Mouse (Mus musculus) midbrain, postnatal 0 days (tissue): ENCODE measurements around the gene Slc9a8. TPM values are rescaled to one million over a fixed set of nuclear protein-coding genes. Genes with fewer than 3 reads are reported as not detected.

Experiments used
- ATAC-seq: fragments of 200-750 bp; cut with Nextera tagmentation; 2 replicates; pipeline ENCODE4 v1.8.0; 2017; ENCODE audit warnings: moderate number of reproducible peaks, mild to moderate bottlenecking, moderate TSS enrichment, moderate library complexity; ENCODE audit not compliant: low FRiP score
- DNase-seq: peaks from one replicate; pipeline ENCODE4 v3.0.0-alpha.2; 2015; ENCODE audit warnings: low spot score
- H3K27ac ChIP-seq: fragments of 300-500 bp; sonication (generic); 2 replicates; pipeline ENCODE4 v1.5.1; 2014; ENCODE audit warnings: low read depth, mild to moderate bottlenecking, low read length, mixed read lengths
- H3K27me3 ChIP-seq: fragments of 300-500 bp; sonication (generic); 2 replicates; pipeline ENCODE4 v1.6.1; 2014; ENCODE audit warnings: low read length, control low read depth, mixed read lengths; ENCODE audit not compliant: insufficient read depth
- H3K36me3 ChIP-seq: fragments of 300-500 bp; sonication (generic); 2 replicates; pipeline ENCODE4 v1.6.1; 2014; ENCODE audit warnings: low read length, control low read depth, mixed read lengths; ENCODE audit not compliant: insufficient read depth
- H3K4me1 ChIP-seq: fragments of 300-500 bp; sonication (generic); 2 replicates; pipeline ENCODE4 v1.6.1; 2014; ENCODE audit warnings: mild to moderate bottlenecking, control low read depth, antibody characterized with exemption, low read length, mixed read lengths; ENCODE audit not compliant: insufficient read depth
- H3K4me2 ChIP-seq: fragments of 300-500 bp; sonication (generic); 2 replicates; pipeline ENCODE4 v1.6.1; 2014; ENCODE audit warnings: low read depth, mild to moderate bottlenecking, low read length, mixed read lengths; ENCODE audit not compliant: poor library complexity, severe bottlenecking
- H3K4me3 ChIP-seq: fragments of 300-500 bp; sonication (generic); 2 replicates; pipeline ENCODE4 v1.5.1; 2014; ENCODE audit warnings: low read depth, mild to moderate bottlenecking, low read length, moderate library complexity
- H3K9ac ChIP-seq: fragments of 300-500 bp; sonication (generic); replicated peaks from 2 replicates; pipeline ENCODE4 v1.6.1; 2014; ENCODE audit warnings: mild to moderate bottlenecking, low read length, moderate library complexity, mixed read lengths; ENCODE audit not compliant: poor library complexity, severe bottlenecking
- H3K9me3 ChIP-seq: fragments of 300-500 bp; sonication (generic); 2 replicates; pipeline ENCODE4 v1.6.1; 2016; ENCODE audit warnings: low read length, control low read depth
- CTCF ChIP-seq: IDR thresholded peaks from 2 replicates; pipeline ENCODE4 v1.5.1; 2016; ENCODE audit warnings: antibody characterized with exemption, mild to moderate bottlenecking
- WGBS: fragments of 180-500 bp; shearing (Covaris S2); extraction: QIAGEN DNeasy Blood & Tissue Kit; methylation state at CpG from one replicate; pipeline ENCODE4 v1.1.7; 2014; 5-methylcytosine and 5-hydroxymethylcytosine counted together
- polyA plus RNA-seq: library from polyadenylated mRNA; unstranded; fragments of >200 nt; fragmentation: Nextera tagmentation; extraction: Ambion mirVana; gene quantifications from 2 replicates; pipeline ENCODE4 v1.2.1, GENCODE M21; 2015
- total RNA-seq: library from RNA; depleted of rRNA; stranded (reverse); fragments of >200 nt; gene quantifications from 2 replicates; pipeline ENCODE4 v1.2.3, GENCODE M21; 2014; rRNA removed

Gene Slc9a8
- total RNA-seq = 30.6 and 36.2 TPM in 2 replicates
- 17.9 TPM in 2 replicates for polyA plus RNA-seq

- ATAC-seq = peak; percentile 94
- Histone ChIP-seq H3K9me3 (no peaks in the 10 kb centered on the region), H3K27ac (peak within 1 kb of the TSS; percentile 100), H3K9ac (peak within 1 kb of the TSS; percentile 92), H3K4me2 (peak within 1 kb of the TSS; percentile 93), H3K27me3 (no peaks in the 10 kb centered on the region), H3K4me1 (peaks cover 15% of the 10 kb centered on the region; the same call in 1 of the 2 replicates), H3K36me3 (peaks cover 17% of the 10 kb centered on the region), H3K4me3 (peak within 1 kb of the TSS; percentile 64)
- peak; percentile 94 for DNase-seq
- WGBS = under 1% methylated on average over 63 of the region's 66 CpGs
- peak; percentile 53 for TF ChIP-seq CTCF
These were observed at the start of gene Slc9a8 for GRCm38 (mm10) chr2:167421330-167422149. Gene Slc9a8 (plus strand): TSS chr2:167421712.

DNA sequence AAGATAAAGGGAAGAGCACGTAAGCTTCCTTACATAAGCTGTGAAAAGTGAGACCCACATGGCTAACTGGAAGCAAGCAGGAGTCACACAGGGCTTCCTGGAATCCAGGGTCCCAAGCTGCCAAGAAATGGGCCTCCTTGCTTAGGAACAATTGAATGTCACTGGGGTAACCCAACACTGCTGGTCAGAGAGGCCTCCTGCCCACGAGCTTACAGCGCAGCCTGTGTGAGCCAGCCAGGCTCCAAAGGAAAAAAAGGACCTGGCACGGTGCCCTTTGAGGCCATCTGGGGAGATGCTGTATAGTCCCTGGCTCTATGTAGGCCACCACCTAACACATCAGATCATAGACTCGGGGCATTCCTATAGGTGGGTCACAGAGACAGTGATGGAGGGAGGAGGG is 48.2 kb upstream of the Slc9a8 start:
- peak; percentile 57 for DNase-seq
- Histone ChIP-seq H3K9ac (no peak overlapping the region), H3K4me3 (no peak overlapping the region), H3K4me1 (no peaks in the 10 kb centered on the region), H3K36me3 (no peaks in the 10 kb centered on the region), H3K27ac (no peak overlapping the region), H3K27me3 (no peaks in the 10 kb centered on the region), H3K4me2 (no peak overlapping the region), H3K9me3 (no peaks in the 10 kb centered on the region)
- 61% methylated on average over 5 of the region's 5 CpGs for WGBS
- no peak for ATAC-seq
- no peak for TF ChIP-seq CTCF

DNA sequence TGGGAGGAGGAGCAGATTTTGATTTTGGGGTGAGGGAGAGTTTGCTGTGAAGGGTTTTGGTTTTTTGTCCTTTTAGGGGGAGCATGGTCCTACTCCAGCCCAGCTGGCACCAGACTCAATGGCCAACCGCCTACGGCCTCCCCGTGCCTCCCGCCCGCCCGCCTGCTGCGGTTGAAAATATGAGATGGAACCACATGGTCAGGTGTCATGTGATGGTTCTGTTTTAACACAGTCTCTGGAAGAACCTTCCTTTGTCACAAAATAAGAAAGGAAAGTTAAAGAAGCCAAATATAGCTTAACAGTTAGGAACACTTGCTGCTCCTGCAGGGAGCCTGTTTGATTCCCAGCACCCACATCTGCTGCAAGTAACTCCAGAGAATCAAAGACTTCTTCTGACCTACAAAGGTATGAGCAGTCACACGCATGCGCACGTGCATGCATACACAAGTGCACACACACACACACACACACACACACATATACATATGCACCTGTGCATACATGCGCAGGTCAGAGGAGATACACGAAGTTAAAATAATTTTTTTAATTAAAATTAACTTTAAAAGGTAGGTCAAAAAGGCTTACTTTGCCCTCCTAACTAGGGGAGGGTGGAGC is 47.2 kb upstream of the Slc9a8 start:
- Histone ChIP-seq H3K4me1 (no peaks in the 10 kb centered on the region), H3K4me3 (no peak overlapping the region), H3K27ac (no peak overlapping the region), H3K36me3 (no peaks in the 10 kb centered on the region), H3K9ac (no peak overlapping the region), H3K4me2 (no peak overlapping the region), H3K9me3 (no peaks in the 10 kb centered on the region), H3K27me3 (no peaks in the 10 kb centered on the region)
- ATAC-seq (no peak), DNase-seq (no peak)
- no peak for TF ChIP-seq CTCF
- WGBS = 91% methylated on average over 12 of the region's 12 CpGs

GRCm38 (mm10) chr2:167375135-167375534 is 46.4 kb upstream of the Slc9a8 start:
- no peak overlapping the region for H3K9ac ChIP-seq

GRCm38 (mm10) chr2:167375688-167376087 is 45.8 kb upstream of the Slc9a8 start:
- no peaks in the 10 kb centered on the region for H3K9me3 ChIP-seq
- H3K27me3 ChIP-seq = no peaks in the 10 kb centered on the region
- no peaks in the 10 kb centered on the region for H3K4me1 ChIP-seq
- no peak overlapping the region for H3K4me2 ChIP-seq
- TF ChIP-seq CTCF = no peak
- 91% methylated on average over 5 of the region's 5 CpGs for WGBS
- H3K36me3 ChIP-seq = no peaks in the 10 kb centered on the region
- ATAC-seq (no peak), DNase-seq (no peak)
- no peak overlapping the region for H3K9ac ChIP-seq
- H3K4me3 ChIP-seq = no peak overlapping the region
- H3K27ac ChIP-seq = no peak overlapping the region

More at GRCm38 (mm10) chr2:167375135-167375534, 46.4 kb upstream of the Slc9a8 start:
- DNase-seq = no peak
- Histone ChIP-seq H3K36me3 (no peaks in the 10 kb centered on the region), H3K27ac (no peak overlapping the region), H3K4me3 (no peak overlapping the region), H3K4me1 (no peaks in the 10 kb centered on the region), H3K27me3 (no peaks in the 10 kb centered on the region), H3K9me3 (no peaks in the 10 kb centered on the region), H3K4me2 (no peak overlapping the region)
- 84% methylated on average over 9 of the region's 9 CpGs for WGBS
- ATAC-seq = no peak
- TF ChIP-seq CTCF = no peak

DNA sequence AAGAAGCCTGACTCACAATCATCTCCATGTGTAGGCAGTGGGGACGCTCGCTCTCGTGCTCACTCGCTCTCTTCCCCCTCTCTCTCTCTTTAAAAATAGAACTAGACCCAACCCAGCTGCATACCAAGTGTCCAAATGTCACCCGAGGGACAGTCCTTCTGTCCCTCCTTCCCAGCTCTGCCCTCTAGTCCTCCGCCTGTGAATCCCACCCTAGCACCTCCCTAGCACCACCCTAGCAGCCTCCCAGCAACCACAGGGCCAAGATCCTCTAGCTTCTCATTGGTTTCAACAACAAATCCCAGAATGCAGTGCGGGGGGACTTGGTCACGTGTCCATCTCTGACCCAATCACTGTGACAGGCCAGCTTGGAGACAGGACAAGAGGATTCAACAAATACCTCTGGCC is 45.4 kb upstream of the Slc9a8 start:
- no peak overlapping the region for H3K27ac ChIP-seq
- no peak overlapping the region for H3K9ac ChIP-seq
- no peak for TF ChIP-seq CTCF
- H3K4me3 ChIP-seq = no peak overlapping the region
- no peaks in the 10 kb centered on the region for H3K4me1 ChIP-seq
- no peaks in the 10 kb centered on the region for H3K27me3 ChIP-seq
- no peaks in the 10 kb centered on the region for H3K36me3 ChIP-seq
- DNase-seq (no peak), ATAC-seq (no peak)
- H3K9me3 ChIP-seq = no peaks in the 10 kb centered on the region
- WGBS = 80% methylated on average over 8 of the region's 8 CpGs
- no peak overlapping the region for H3K4me2 ChIP-seq
